Mouse (Mus musculus): Measurements from ENCODE around the gene Frmd4a. TPM values are rescaled to one million over a fixed set of nuclear protein-coding genes. Genes with fewer than 3 reads are reported as not detected.

Frmd4a gene
- total and polyA plus RNA-seq, 2 experiments from 2014 or later, result 11.9 to 44.1 TPM

DNA sequence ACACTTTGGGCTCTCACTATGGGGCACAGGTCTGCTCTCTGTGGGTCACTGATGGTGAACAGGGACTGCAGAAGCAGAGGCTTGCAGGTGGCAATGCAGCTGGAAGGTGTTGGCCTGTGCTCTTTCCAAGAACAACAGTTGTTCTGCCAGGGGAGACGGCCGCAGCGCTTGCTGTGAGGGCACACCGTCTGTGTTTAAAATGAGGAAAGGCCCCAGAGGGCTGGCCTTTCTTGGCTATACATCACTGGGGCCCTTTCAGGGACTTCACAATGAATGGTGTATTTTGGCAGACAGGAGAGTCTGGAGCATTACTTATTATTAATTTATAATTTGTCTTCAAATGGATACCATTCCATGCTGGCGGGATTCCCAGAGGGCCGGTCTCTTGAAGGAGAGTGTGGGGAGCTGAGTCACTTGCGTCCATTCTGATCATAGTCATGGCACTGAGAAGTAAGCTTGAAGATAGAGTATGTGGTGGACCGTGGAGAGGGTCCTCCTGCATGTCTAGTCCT lies 268.9 kb downstream of the Frmd4a start:
- WGBS, result 60% methylated on average over 8 of the region's 8 CpGs
- Histone ChIP-seq H3K4me2 (ENCODE audit: low read depth, low read length) (no peak overlapping the region), H3K27me3 (ENCODE audit: control insufficient read depth, insufficient read depth, low read length) (no peaks in the 10 kb centered on the region), H3K36me3 (replicated peaks; ENCODE audit: control insufficient read depth, insufficient read depth, low read length) (no peaks in the 10 kb centered on the region), H3K4me1 (ENCODE audit: control insufficient read depth, insufficient read depth) (no peaks in the 10 kb centered on the region), H3K9me3 (replicated peaks; ENCODE audit: control insufficient read depth, low read length) (0 out of 2 replicates have a peak, but pooled peaks cover 4% of the 10 kb centered on the region), H3K4me3 (ENCODE audit: low read depth, low read length) (no peak overlapping the region), H3K9ac (replicated peaks; ENCODE audit: low read depth, low read length) (no peak overlapping the region), H3K27ac (ENCODE audit: low read depth) (no peak overlapping the region)
- no peak for ATAC-seq (ENCODE audit: insufficient read depth, low read depth)
- TF ChIP-seq CTCF (IDR thresholded peaks at IDR 0.05; ENCODE audit: low read depth), result no peak
- no peak for TF ChIP-seq EP300 (IDR thresholded peaks at IDR 0.05; ENCODE audit: low read depth)
- no peak for DNase-seq (ENCODE audit: low spot score)

DNA sequence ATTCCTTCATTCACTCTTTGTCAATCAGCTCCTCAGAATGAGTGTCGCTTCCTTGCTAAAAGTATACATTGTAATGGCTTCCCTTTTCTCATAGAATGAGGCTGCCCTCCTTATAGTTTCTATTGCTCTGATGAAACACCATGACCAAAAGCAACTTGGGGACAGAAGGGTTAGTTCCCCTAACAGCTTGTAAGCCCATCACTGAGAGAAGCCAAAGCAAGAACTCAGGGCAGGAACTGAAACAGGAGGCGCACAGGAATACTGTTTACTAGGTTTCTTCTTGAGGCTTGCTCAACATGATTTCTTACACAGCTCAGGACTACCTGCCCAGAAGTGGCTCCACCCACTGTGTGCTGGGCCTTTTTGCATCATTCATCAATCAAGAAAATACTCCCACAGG lies 273.0 kb downstream of the Frmd4a start:
- ATAC-seq (ENCODE audit: insufficient read depth, low read depth) (no peak), DNase-seq (ENCODE audit: low spot score) (no peak)
- Histone ChIP-seq H3K4me2 (ENCODE audit: low read depth, low read length) (no peak overlapping the region), H3K36me3 (replicated peaks; ENCODE audit: control insufficient read depth, insufficient read depth, low read length) (no peaks in the 10 kb centered on the region), H3K27ac (ENCODE audit: low read depth) (no peak overlapping the region), H3K9me3 (replicated peaks; ENCODE audit: control insufficient read depth, low read length) (0 out of 2 replicates have a peak, but pooled peaks cover 4% of the 10 kb centered on the region), H3K4me3 (ENCODE audit: low read depth, low read length) (no peak overlapping the region), H3K27me3 (ENCODE audit: control insufficient read depth, insufficient read depth, low read length) (no peaks in the 10 kb centered on the region), H3K9ac (replicated peaks; ENCODE audit: low read depth, low read length) (no peak overlapping the region), H3K4me1 (ENCODE audit: control insufficient read depth, insufficient read depth) (no peaks in the 10 kb centered on the region)
- TF ChIP-seq CTCF (IDR thresholded peaks at IDR 0.05; ENCODE audit: low read depth) (no peak), EP300 (IDR thresholded peaks at IDR 0.05; ENCODE audit: low read depth) (no peak)
- 93% methylated on average over 2 of the region's 2 CpGs for WGBS

- Histone ChIP-seq H3K9ac (replicated peaks; ENCODE audit: low read depth, low read length) (no peak overlapping the region), H3K4me3 (ENCODE audit: low read depth, low read length) (no peak overlapping the region), H3K4me2 (ENCODE audit: low read depth, low read length) (no peak overlapping the region), H3K27me3 (ENCODE audit: control insufficient read depth, insufficient read depth, low read length) (no peaks in the 10 kb centered on the region), H3K36me3 (replicated peaks; ENCODE audit: control insufficient read depth, insufficient read depth, low read length) (no peaks in the 10 kb centered on the region), H3K4me1 (ENCODE audit: control insufficient read depth, insufficient read depth) (no peaks in the 10 kb centered on the region), H3K9me3 (replicated peaks; ENCODE audit: control insufficient read depth, low read length) (0 out of 2 replicates have a peak, but pooled peaks cover 4% of the 10 kb centered on the region), H3K27ac (ENCODE audit: low read depth) (no peak overlapping the region)
- no peak for TF ChIP-seq EP300 (IDR thresholded peaks at IDR 0.05; ENCODE audit: low read depth)
- WGBS, result 54% methylated on average over 2 of the region's 2 CpGs
- ATAC-seq (ENCODE audit: insufficient read depth, low read depth), result no peak
- DNase-seq (ENCODE audit: low spot score), result no peak
These were observed 273.6 kb downstream of the Frmd4a start for GRCm38 (mm10) chr2:4291100-4291499.

DNA sequence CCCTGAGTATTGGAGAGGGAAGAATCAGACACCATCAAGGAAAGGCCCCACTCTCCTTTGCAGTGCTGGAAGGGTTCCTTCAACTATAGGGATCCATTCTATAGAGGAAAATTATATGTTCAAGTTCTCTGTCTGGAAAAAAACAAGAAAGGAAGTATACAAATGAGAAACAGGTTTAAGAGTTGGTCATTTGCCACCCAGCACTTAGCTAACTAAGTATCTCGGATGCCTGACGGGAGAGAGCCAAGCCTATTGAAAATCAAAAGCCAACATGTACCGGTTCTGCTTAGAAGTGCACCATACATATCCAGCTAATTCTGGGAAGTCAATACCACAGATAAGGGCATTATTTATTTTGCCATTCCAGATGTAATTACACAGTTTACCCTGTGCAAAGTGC lies 274.2 kb downstream of the Frmd4a start:
- no peak overlapping the region for H3K9ac ChIP-seq (replicated peaks; ENCODE audit: low read depth, low read length)
- ATAC-seq (ENCODE audit: insufficient read depth, low read depth), result no peak
- DNase-seq (ENCODE audit: low spot score), result no peak
- TF ChIP-seq EP300 (IDR thresholded peaks at IDR 0.05; ENCODE audit: low read depth) (no peak), CTCF (IDR thresholded peaks at IDR 0.05; ENCODE audit: low read depth) (no peak)
- H3K27ac ChIP-seq (ENCODE audit: low read depth), result no peak overlapping the region
- H3K4me1 ChIP-seq (ENCODE audit: control insufficient read depth, insufficient read depth), result no peaks in the 10 kb centered on the region
- no peak overlapping the region for H3K4me2 ChIP-seq (ENCODE audit: low read depth, low read length)
- 92% methylated on average over 3 of the region's 3 CpGs for WGBS
- H3K9me3 ChIP-seq (replicated peaks; ENCODE audit: control insufficient read depth, low read length), result 0 out of 2 replicates have a peak, but pooled peaks cover 4% of the 10 kb centered on the region
- H3K4me3 ChIP-seq (ENCODE audit: low read depth, low read length), result no peak overlapping the region
- no peaks in the 10 kb centered on the region for H3K36me3 ChIP-seq (replicated peaks; ENCODE audit: control insufficient read depth, insufficient read depth, low read length)
- no peaks in the 10 kb centered on the region for H3K27me3 ChIP-seq (ENCODE audit: control insufficient read depth, insufficient read depth, low read length)

DNA sequence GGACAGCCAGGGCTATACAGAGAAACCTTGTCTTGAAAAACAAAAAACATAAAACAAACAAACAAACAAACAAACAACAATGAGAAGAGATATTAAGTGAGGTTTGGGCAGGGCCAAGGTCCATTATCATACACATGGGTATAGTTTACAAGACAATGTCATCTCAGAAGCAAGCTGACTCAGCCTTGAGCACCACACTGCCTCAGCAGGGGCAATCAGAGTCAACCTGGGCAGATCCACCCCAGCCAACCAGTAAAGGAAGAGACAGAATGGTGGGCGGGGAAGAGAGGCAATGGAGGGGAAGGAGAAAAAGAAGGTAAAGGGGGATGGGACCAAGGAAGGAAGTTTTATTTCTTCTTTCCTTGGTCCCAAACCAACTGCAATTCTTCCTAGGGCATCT lies 276.2 kb downstream of the Frmd4a start:
- WGBS, result 89% methylated on average over 1 of the region's 1 CpGs
- DNase-seq (ENCODE audit: low spot score) (no peak), ATAC-seq (ENCODE audit: insufficient read depth, low read depth) (no peak)
- no peak overlapping the region for H3K9ac ChIP-seq (replicated peaks; ENCODE audit: low read depth, low read length)
- peaks cover 10% of the 10 kb centered on the region; the same call in 1 of the 2 replicates for H3K4me1 ChIP-seq (ENCODE audit: control insufficient read depth, insufficient read depth)
- no peak overlapping the region for H3K4me2 ChIP-seq (ENCODE audit: low read depth, low read length)
- no peak overlapping the region for H3K27ac ChIP-seq (ENCODE audit: low read depth)
- 0 out of 2 replicates have a peak, but pooled peaks cover under 1% of the 10 kb centered on the region for H3K9me3 ChIP-seq (replicated peaks; ENCODE audit: control insufficient read depth, low read length)
- no peaks in the 10 kb centered on the region for H3K27me3 ChIP-seq (ENCODE audit: control insufficient read depth, insufficient read depth, low read length)
- no peak overlapping the region for H3K4me3 ChIP-seq (ENCODE audit: low read depth, low read length)
- no peaks in the 10 kb centered on the region for H3K36me3 ChIP-seq (replicated peaks; ENCODE audit: control insufficient read depth, insufficient read depth, low read length)
- no peak for TF ChIP-seq CTCF (IDR thresholded peaks at IDR 0.05; ENCODE audit: low read depth)
- TF ChIP-seq EP300 (IDR thresholded peaks at IDR 0.05; ENCODE audit: low read depth), result no peak

DNA sequence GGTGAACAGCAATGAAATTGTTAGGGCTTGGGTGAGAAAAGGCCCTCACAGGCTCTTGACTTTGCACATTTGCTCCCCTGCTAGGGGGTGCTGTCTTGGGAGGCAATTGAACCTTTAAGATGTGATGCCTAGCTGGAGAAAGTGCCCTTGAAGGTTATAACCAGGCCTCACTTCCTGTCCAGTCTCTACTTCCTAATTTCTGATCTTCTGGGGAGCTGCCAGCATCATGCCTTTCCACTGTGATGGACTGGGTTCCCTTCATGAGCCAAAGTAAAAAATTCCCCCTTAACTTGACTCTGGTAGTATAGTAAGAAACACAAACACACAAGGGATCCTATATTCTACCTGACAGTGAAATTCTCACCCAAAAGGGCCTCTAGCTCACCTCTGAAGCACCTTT lies 278.1 kb downstream of the Frmd4a start:
- Histone ChIP-seq H3K9me3 (replicated peaks; ENCODE audit: control insufficient read depth, low read length) (no peaks in the 10 kb centered on the region), H3K4me3 (ENCODE audit: low read depth, low read length) (no peak overlapping the region), H3K27ac (ENCODE audit: low read depth) (no peak overlapping the region), H3K4me2 (ENCODE audit: low read depth, low read length) (no peak overlapping the region), H3K27me3 (ENCODE audit: control insufficient read depth, insufficient read depth, low read length) (no peaks in the 10 kb centered on the region), H3K9ac (replicated peaks; ENCODE audit: low read depth, low read length) (no peak overlapping the region), H3K4me1 (ENCODE audit: control insufficient read depth, insufficient read depth) (peaks cover 27% of the 10 kb centered on the region), H3K36me3 (replicated peaks; ENCODE audit: control insufficient read depth, insufficient read depth, low read length) (no peaks in the 10 kb centered on the region)
- DNase-seq (ENCODE audit: low spot score) (no peak), ATAC-seq (ENCODE audit: insufficient read depth, low read depth) (no peak)
- TF ChIP-seq EP300 (IDR thresholded peaks at IDR 0.05; ENCODE audit: low read depth) (no peak), CTCF (IDR thresholded peaks at IDR 0.05; ENCODE audit: low read depth) (no peak)

All from heart, postnatal 0 days (tissue).